Comparison of ENCODE assay signal across 7 mouse cellular contexts in genomic region chr1:78310021-78310752, GRCm38 (mm10). TPM values are rescaled to one million over a fixed set of nuclear protein-coding genes. Genes with fewer than 3 reads are reported as not detected.
DNase-seq lines count a peak whose midpoint lies in the region; ATAC-seq and TF ChIP-seq lines count a peak whose summit lies in the region.

Sgpp2 (plus strand) TSS chr1:78310345.

- WGBS in hindbrain, embryonic 16.5 days, result under 1% methylated on average over 63 of the region's 68 CpGs
- WGBS in limb, embryonic 10.5 days, result under 1% methylated on average over 68 of the region's 68 CpGs
- under 1% methylated on average over 68 of the region's 68 CpGs for WGBS in midbrain, embryonic 15.5 days

- peaks cover 4% of the 10 kb centered on the region; the same call in 1 of the 2 replicates for H3K27me3 ChIP-seq in hindbrain, embryonic 16.5 days (replicated peaks; ENCODE audit: control insufficient read depth, insufficient read depth, low read length)
- H3K27me3 ChIP-seq in limb, embryonic 10.5 days (ENCODE audit: low read depth, poor library complexity, severe bottlenecking), result peaks cover 76% of the 10 kb centered on the region
- H3K27me3 ChIP-seq in midbrain, embryonic 15.5 days (replicated peaks), result peaks cover 20% of the 10 kb centered on the region

- no peaks in the 10 kb centered on the region for H3K9me3 ChIP-seq in hindbrain, embryonic 16.5 days (ENCODE audit: control insufficient read depth, low read length)
- no peaks in the 10 kb centered on the region for H3K9me3 ChIP-seq in limb, embryonic 10.5 days (replicated peaks)
- H3K9me3 ChIP-seq in midbrain, embryonic 15.5 days, result no peaks in the 10 kb centered on the region

- H3K9ac ChIP-seq in hindbrain, embryonic 16.5 days (ENCODE audit: low read depth, low read length), result peak within 1 kb of the TSS; percentile 55
- H3K9ac ChIP-seq in midbrain, embryonic 15.5 days, result peak within 1 kb of the TSS; percentile 37

- no peaks in the 10 kb centered on the region for H3K36me3 ChIP-seq in hindbrain, embryonic 16.5 days (ENCODE audit: control insufficient read depth, insufficient read depth, low read length)
- no peaks in the 10 kb centered on the region for H3K36me3 ChIP-seq in limb, embryonic 10.5 days
- H3K36me3 ChIP-seq in midbrain, embryonic 15.5 days (replicated peaks), result no peaks in the 10 kb centered on the region

- peak within 1 kb of the TSS; percentile 14; the same call in 1 of the 2 replicates for H3K4me3 ChIP-seq in embryonic fibroblast, embryonic 13.5 days (ENCODE audit: insufficient read depth, low read length)
- peak within 1 kb of the TSS; percentile 55 for H3K4me3 ChIP-seq in hindbrain, embryonic 16.5 days (ENCODE audit: low read length)
- peak within 1 kb of the TSS; percentile 71 for H3K4me3 ChIP-seq in limb, embryonic 10.5 days
- peak within 1 kb of the TSS; percentile 70 for H3K4me3 ChIP-seq in midbrain, embryonic 15.5 days

- H3K4me1 ChIP-seq in embryonic fibroblast, embryonic 13.5 days (ENCODE audit: control insufficient read depth, insufficient read depth, low read length), result no peaks in the 10 kb centered on the region
- peaks cover 14% of the 10 kb centered on the region for H3K4me1 ChIP-seq in hindbrain, embryonic 16.5 days (ENCODE audit: control insufficient read depth, insufficient read depth, low read depth, low read length)
- H3K4me1 ChIP-seq in limb, embryonic 10.5 days, result peaks cover 33% of the 10 kb centered on the region
- H3K4me1 ChIP-seq in midbrain, embryonic 15.5 days, result peaks cover 19% of the 10 kb centered on the region

- no peak for TF ChIP-seq CTCF in embryonic fibroblast, embryonic 13.5 days (IDR thresholded peaks at IDR 0.05; ENCODE audit: borderline replicate concordance, insufficient read depth, low read length)

- peak; percentile 74 for ATAC-seq in hindbrain, embryonic 16.5 days
- peak; percentile 89 for ATAC-seq in midbrain, embryonic 15.5 days (replicated peaks)

- H3K27ac ChIP-seq in embryonic fibroblast, embryonic 13.5 days (ENCODE audit: insufficient read depth, low read length), result no peak within 1 kb of the TSS
- H3K27ac ChIP-seq in hindbrain, embryonic 16.5 days (ENCODE audit: low read depth, low read length), result no peak within 1 kb of the TSS
- 0 out of 2 replicates have a peak within 1 kb of the TSS, but pooled peaks have one; percentile 36 for H3K27ac ChIP-seq in limb, embryonic 10.5 days
- no peak within 1 kb of the TSS for H3K27ac ChIP-seq in midbrain, embryonic 15.5 days

- DNase-seq in ES-CJ7 (ENCODE audit: low read depth, low spot score), result peak; percentile 43
- DNase-seq in adrenal gland, postnatal 14 days, result peak; percentile 26
- peak; percentile 53 for DNase-seq in limb, embryonic 10.5 days (ENCODE audit: low spot score)
- peak; percentile 25 for DNase-seq in urinary bladder, postnatal 25 days (ENCODE audit: low spot score)

- H3K4me2 ChIP-seq in hindbrain, embryonic 16.5 days (ENCODE audit: low read length), result peak within 1 kb of the TSS; percentile 69
- peak within 1 kb of the TSS; percentile 100 for H3K4me2 ChIP-seq in midbrain, embryonic 15.5 days

- no peak for TF ChIP-seq POLR2A in embryonic fibroblast, embryonic 13.5 days (IDR thresholded peaks at IDR 0.05; ENCODE audit: low read depth, low read length)

RNA-seq across cellular contexts. Expression of gene Sgpp2, which starts in this region (rescaled TPM):
- total RNA-seq in adrenal gland, postnatal 14 days (2021), result 1.1 and 2.6 TPM in 2 replicates
- not detected in 2 replicates for polyA plus RNA-seq in embryonic fibroblast, embryonic 13.5 days (2011; ENCODE audit: insufficient read length, low read depth, missing spikeins)
- polyA plus RNA-seq in hindbrain, embryonic 16.5 days (2015; fragmentation: Nextera tagmentation; extraction: Ambion mirVana), result 2.7 and 2.8 TPM in 2 replicates
- polyA plus RNA-seq in limb, embryonic 10.5 days (2016; fragmentation: Nextera tagmentation; extraction: Ambion mirVana), result 0.59 and 0.78 TPM in 2 replicates
- 1.2 and 1.4 TPM in 2 replicates for polyA plus RNA-seq in midbrain, embryonic 15.5 days (2015; fragmentation: Nextera tagmentation; extraction: Ambion mirVana)

Comparison
In these comparisons a context has a peak if more than half of its experiments do, and no peak if none do; other contexts are left out.
1. Peak in DNase-seq, H3K4me3 ChIP-seq and H3K27ac ChIP-seq in limb, embryonic 10.5 days; RNA of the gene not detected or under 1 TPM.
2. H3K4me3 ChIP-seq: peak in every context shown above with its lines; median percentile 71 in limb, embryonic 10.5 days; 70 in midbrain, embryonic 15.5 days; 55 in hindbrain, embryonic 16.5 days; 14 in embryonic fibroblast, embryonic 13.5 days.